Mouse (Mus musculus) liver, embryonic 16.5 days (tissue): ENCODE data around the gene Cyp2w1. TPM values are rescaled to one million over a fixed set of nuclear protein-coding genes. Genes with fewer than 3 reads are reported as not detected.

Experiments used
- ATAC-seq: fragments of 200-750 bp; cut with Nextera tagmentation; 2 replicates; pipeline ENCODE4 v1.8.0; 2017; ENCODE audit warnings: low read depth, mild to moderate bottlenecking, moderate number of reproducible peaks, moderate library complexity
- H3K27ac ChIP-seq: fragments of 300-500 bp; sonication (generic); 2 replicates; pipeline ENCODE4 v1.5.1; 2014; ENCODE audit warnings: mild to moderate bottlenecking, low read length
- H3K27me3 ChIP-seq: fragments of 300-500 bp; sonication (generic); 2 replicates; pipeline ENCODE4 v1.6.1; 2014; ENCODE audit warnings: low read depth, low read length, mixed read lengths; ENCODE audit not compliant: control insufficient read depth, insufficient read depth
- H3K36me3 ChIP-seq: fragments of 300-500 bp; sonication (generic); 2 replicates; pipeline ENCODE4 v1.6.1; 2014; ENCODE audit warnings: mild to moderate bottlenecking; ENCODE audit not compliant: control insufficient read depth, insufficient read depth
- H3K4me1 ChIP-seq: fragments of 300-500 bp; sonication (generic); 2 replicates; pipeline ENCODE4 v1.6.1; 2014; ENCODE audit warnings: low read depth, low read length, mixed read lengths; ENCODE audit not compliant: control insufficient read depth
- H3K4me2 ChIP-seq: fragments of 300-500 bp; sonication (generic); 2 replicates; pipeline ENCODE4 v1.6.1; 2014; ENCODE audit warnings: low read depth, low read length, mixed read lengths
- H3K4me3 ChIP-seq: fragments of 300-500 bp; sonication (generic); 2 replicates; pipeline ENCODE4 v1.5.1; 2014; ENCODE audit warnings: low read depth, mild to moderate bottlenecking, low read length
- H3K9ac ChIP-seq: fragments of 300-500 bp; sonication (generic); 2 replicates; pipeline ENCODE4 v1.6.1; 2014; ENCODE audit warnings: low read depth, low read length
- H3K9me3 ChIP-seq: fragments of 300-500 bp; sonication (generic); replicated peaks from 2 replicates; pipeline ENCODE4 v1.6.1; 2016; ENCODE audit warnings: low read length; ENCODE audit not compliant: control insufficient read depth
- WGBS: fragments of 180-500 bp; shearing (Covaris S2); extraction: QIAGEN DNeasy Blood & Tissue Kit; methylation state at CpG from one replicate; pipeline ENCODE4 v1.1.7; 2014; ENCODE audit not compliant: insufficient replicate concordance; 5-methylcytosine and 5-hydroxymethylcytosine counted together
- polyA plus RNA-seq: library from polyadenylated mRNA; unstranded; fragments of >200 nt; fragmentation: Nextera tagmentation; extraction: Ambion mirVana; gene quantifications from 2 replicates; pipeline ENCODE4 v1.2.1, GENCODE M21; 2015

Gene Cyp2w1
- polyA plus RNA-seq, 1 experiment from 2014 or later: 0.42 TPM

GRCm38 (mm10) chr5:139353496-139353895 is 1.1 kb downstream of the Cyp2w1 start:
- H3K27me3 ChIP-seq: no peaks in the 10 kb centered on the region
- H3K4me2 ChIP-seq: no peak overlapping the region
- no peak for ATAC-seq
- no peak overlapping the region for H3K27ac ChIP-seq
- H3K36me3 ChIP-seq: no peaks in the 10 kb centered on the region
- WGBS: 54% methylated on average over 10 of the region's 10 CpGs
- no peaks in the 10 kb centered on the region for H3K9me3 ChIP-seq
- H3K4me3 ChIP-seq: no peak overlapping the region
- H3K4me1 ChIP-seq: peaks cover 39% of the 10 kb centered on the region
- H3K9ac ChIP-seq: no peak overlapping the region

- H3K4me2 ChIP-seq: no peak overlapping the region
- no peak for ATAC-seq
- 75% methylated on average over 11 of the region's 11 CpGs for WGBS
Measured at GRCm38 (mm10) chr5:139353946-139354345, 1.5 kb downstream of the Cyp2w1 start.

DNA sequence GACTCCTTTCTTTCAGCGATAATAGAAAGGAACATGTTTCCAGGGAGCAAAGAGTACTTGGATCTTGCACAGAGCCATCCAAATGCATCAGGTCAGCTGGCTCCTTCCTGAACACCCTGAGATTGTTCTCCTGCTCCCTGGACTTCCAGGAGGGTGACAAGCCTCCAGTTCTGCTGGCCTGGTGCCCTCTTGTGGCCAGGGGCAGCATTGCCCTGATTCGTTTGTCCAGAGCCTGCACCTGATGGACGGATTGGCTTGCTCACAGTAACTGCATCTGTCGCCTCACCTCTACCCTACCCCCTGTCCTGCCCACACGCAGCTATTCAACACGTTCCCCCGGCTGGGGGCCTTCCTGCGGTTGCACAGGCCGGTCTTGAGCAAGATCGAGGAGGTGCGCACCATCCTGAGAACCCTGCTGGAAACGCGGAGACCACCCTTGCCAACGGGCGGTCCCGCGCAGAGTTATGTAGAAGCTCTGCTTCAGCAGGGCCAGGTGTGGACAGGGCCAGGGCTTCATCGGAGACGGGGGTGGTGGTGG is 2.9 kb downstream of the Cyp2w1 start:
- H3K4me1 ChIP-seq: peaks cover 27% of the 10 kb centered on the region
- ATAC-seq: peak; percentile 22; the same call in 1 of the 2 replicates
- no peak overlapping the region for H3K4me2 ChIP-seq
- 32% methylated on average over 19 of the region's 19 CpGs for WGBS
- no peak overlapping the region for H3K9ac ChIP-seq
- no peak overlapping the region for H3K27ac ChIP-seq
- H3K4me3 ChIP-seq: no peak overlapping the region
- H3K9me3 ChIP-seq: no peaks in the 10 kb centered on the region
- H3K27me3 ChIP-seq: no peaks in the 10 kb centered on the region
- H3K36me3 ChIP-seq: no peaks in the 10 kb centered on the region

More at GRCm38 (mm10) chr5:139353946-139354345, 1.5 kb downstream of the Cyp2w1 start:
- H3K27me3 ChIP-seq: no peaks in the 10 kb centered on the region
- H3K4me1 ChIP-seq: peaks cover 39% of the 10 kb centered on the region
- H3K36me3 ChIP-seq: no peaks in the 10 kb centered on the region
- no peak overlapping the region for H3K9ac ChIP-seq
- H3K9me3 ChIP-seq: no peaks in the 10 kb centered on the region
- no peak overlapping the region for H3K4me3 ChIP-seq
- no peak overlapping the region for H3K27ac ChIP-seq

DNA sequence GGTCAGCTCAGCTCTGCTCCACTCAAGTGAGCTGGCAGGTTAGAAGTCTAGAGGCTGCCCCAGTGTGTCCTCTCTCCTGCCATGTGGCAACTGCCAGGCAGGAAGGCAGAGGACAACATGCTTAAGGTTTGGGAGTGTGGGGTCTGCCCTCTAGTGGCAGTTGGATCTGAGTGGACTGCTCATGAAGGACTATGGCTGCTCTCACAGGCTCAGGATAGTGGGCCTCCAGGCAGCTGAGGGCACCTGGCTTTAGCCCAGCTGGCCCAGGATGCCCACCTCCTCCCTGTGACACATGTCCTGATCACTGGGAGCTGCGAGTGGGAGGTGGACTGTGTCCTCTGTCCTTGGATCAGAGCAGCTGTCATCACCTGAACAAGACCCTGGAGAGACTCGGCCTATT is 6.2 kb downstream of the Cyp2w1 start:
- H3K4me2 ChIP-seq: no peak overlapping the region
- H3K27ac ChIP-seq: no peak overlapping the region
- no peak overlapping the region for H3K9ac ChIP-seq
- no peak overlapping the region for H3K4me3 ChIP-seq
- H3K9me3 ChIP-seq: no peaks in the 10 kb centered on the region
- no peaks in the 10 kb centered on the region for H3K36me3 ChIP-seq
- H3K4me1 ChIP-seq: peaks cover 7% of the 10 kb centered on the region
- WGBS: 62% methylated on average over 2 of the region's 2 CpGs
- H3K27me3 ChIP-seq: no peaks in the 10 kb centered on the region
- no peak for ATAC-seq

DNA sequence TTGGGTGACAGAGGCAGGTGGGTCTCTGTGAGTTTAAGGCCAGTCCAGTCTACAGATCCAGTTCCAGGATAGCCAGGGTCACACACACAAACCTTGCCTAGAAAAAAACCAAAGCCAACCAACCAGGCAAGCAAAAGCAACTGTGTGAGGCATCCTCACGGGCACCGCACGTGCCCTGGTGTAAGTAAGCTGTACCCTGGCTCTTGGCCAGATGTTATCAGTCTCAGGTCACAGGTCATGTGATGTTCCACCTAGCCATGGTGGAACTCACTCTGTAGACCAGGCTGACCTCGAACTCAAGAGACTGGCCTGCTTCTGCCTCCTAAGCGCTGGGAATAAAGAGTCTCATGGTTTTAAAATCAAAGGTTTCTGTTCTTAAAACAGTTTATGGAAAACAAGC is 6.8 kb downstream of the Cyp2w1 start:
- 79% methylated on average over 5 of the region's 5 CpGs for WGBS
- ATAC-seq: no peak
- Histone ChIP-seq H3K4me2 (no peak overlapping the region), H3K9me3 (no peaks in the 10 kb centered on the region), H3K9ac (no peak overlapping the region), H3K4me3 (no peak overlapping the region), H3K36me3 (no peaks in the 10 kb centered on the region), H3K27ac (no peak overlapping the region), H3K4me1 (peaks cover 1% of the 10 kb centered on the region), H3K27me3 (no peaks in the 10 kb centered on the region)

GRCm38 (mm10) chr5:139363858-139364257 is 11.4 kb downstream of the Cyp2w1 start:
- peaks cover 40% of the 10 kb centered on the region for H3K4me1 ChIP-seq
- H3K27me3 ChIP-seq: no peaks in the 10 kb centered on the region
- H3K9ac ChIP-seq: no peak overlapping the region
- 57% methylated on average over 7 of the region's 7 CpGs for WGBS
- H3K4me2 ChIP-seq: no peak overlapping the region
- no peak overlapping the region for H3K27ac ChIP-seq
- ATAC-seq: no peak
- no peaks in the 10 kb centered on the region for H3K36me3 ChIP-seq
- H3K9me3 ChIP-seq: no peaks in the 10 kb centered on the region
- H3K4me3 ChIP-seq: no peak overlapping the region

- peak overlapping the region; percentile 6; the same call in 1 of the 2 replicates for H3K9ac ChIP-seq
- no peaks in the 10 kb centered on the region for H3K36me3 ChIP-seq
- H3K27me3 ChIP-seq: no peaks in the 10 kb centered on the region
- H3K4me1 ChIP-seq: peaks cover 40% of the 10 kb centered on the region
- H3K27ac ChIP-seq: peak overlapping the region; percentile 54
- H3K4me3 ChIP-seq: no peak overlapping the region
- no peaks in the 10 kb centered on the region for H3K9me3 ChIP-seq
- peak; percentile 57 for ATAC-seq
- H3K4me2 ChIP-seq: peak overlapping the region; percentile 7; the same call in 1 of the 2 replicates
- WGBS: 17% methylated on average over 12 of the region's 12 CpGs
Measured at GRCm38 (mm10) chr5:139364260-139364910, 12.0 kb downstream of the Cyp2w1 start.

DNA sequence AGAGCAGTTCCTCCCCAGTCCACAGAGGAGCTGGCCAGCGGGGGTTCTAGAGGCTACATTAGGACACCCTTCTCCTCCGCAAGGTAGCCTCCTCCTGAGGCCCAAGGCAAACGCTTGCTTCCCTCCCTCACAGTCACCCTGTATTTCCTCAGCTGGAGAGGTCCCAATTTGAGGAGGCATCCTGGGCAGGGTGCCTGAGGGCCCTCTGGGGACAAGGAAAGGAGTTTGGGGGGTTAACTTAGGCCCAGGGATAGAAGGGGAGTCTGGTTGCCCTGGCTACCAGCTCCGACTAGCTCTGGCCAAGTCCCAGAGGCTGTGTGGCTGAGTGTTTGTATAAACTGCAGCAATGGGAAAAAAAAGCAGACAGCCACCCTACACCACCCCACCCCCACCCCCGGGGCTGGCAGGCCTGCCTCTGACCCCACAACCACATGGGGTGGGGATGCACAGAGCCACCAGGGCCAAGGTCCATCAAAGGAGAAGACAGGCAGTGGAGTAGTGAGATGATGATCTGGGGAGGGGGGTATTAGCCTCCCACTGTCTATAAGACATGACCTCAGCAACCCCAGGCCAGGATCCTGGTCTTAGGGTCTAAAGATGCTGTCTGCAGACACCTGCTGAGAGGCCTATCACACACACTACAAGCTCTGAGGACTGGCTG is 12.6 kb downstream of the Cyp2w1 start:
- ATAC-seq: no peak
- peak overlapping the region; percentile 7; the same call in 1 of the 2 replicates for H3K4me2 ChIP-seq
- H3K36me3 ChIP-seq: no peaks in the 10 kb centered on the region
- peak overlapping the region; percentile 54 for H3K27ac ChIP-seq
- no peak overlapping the region for H3K4me3 ChIP-seq
- no peaks in the 10 kb centered on the region for H3K9me3 ChIP-seq
- peaks cover 46% of the 10 kb centered on the region for H3K4me1 ChIP-seq
- no peaks in the 10 kb centered on the region for H3K27me3 ChIP-seq
- H3K9ac ChIP-seq: peak overlapping the region; percentile 6; the same call in 1 of the 2 replicates
- WGBS: 46% methylated on average over 5 of the region's 5 CpGs

DNA sequence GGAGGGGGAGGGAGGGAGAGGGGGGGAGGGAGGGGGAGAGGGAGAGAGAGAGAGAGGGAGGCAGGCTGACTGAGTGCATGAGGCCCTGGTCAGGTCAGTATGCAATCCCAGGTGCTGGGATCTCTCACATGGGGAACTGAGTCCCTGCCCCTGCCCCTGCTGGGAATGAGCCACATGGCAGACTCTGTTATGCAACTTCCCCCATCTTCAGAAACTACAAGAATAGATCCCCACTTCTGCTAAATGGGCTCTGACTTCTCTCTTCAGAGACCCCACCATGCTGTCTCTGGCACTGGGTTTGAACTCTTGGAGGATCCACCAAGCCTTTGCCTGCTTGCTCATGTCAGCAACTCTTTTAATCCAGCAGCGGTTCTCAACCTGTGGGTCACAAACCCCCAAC is 13.4 kb downstream of the Cyp2w1 start:
- no peaks in the 10 kb centered on the region for H3K9me3 ChIP-seq
- H3K4me3 ChIP-seq: no peak overlapping the region
- no peak for ATAC-seq
- H3K27ac ChIP-seq: peak overlapping the region; percentile 46; the same call in 1 of the 2 replicates
- H3K4me2 ChIP-seq: no peak overlapping the region
- no peak overlapping the region for H3K9ac ChIP-seq
- peaks cover 54% of the 10 kb centered on the region for H3K4me1 ChIP-seq
- 36% methylated on average over 1 of the region's 1 CpGs for WGBS
- no peaks in the 10 kb centered on the region for H3K27me3 ChIP-seq
- no peaks in the 10 kb centered on the region for H3K36me3 ChIP-seq
